Mouse (Mus musculus) urinary bladder, postnatal 4 days (tissue): ENCODE measurements around the gene Pth.
A peak's percentile ranks its signal among the peaks of the same experiment; 100 is the strongest.

Source experiments
- DNase-seq, 2 experiments: peaks; one replicate each; pipeline ENCODE4 v3.0.0; 2021 to 2022; ENCODE audit warnings: low spot score in 2 of 2

Gene Pth

DNA sequence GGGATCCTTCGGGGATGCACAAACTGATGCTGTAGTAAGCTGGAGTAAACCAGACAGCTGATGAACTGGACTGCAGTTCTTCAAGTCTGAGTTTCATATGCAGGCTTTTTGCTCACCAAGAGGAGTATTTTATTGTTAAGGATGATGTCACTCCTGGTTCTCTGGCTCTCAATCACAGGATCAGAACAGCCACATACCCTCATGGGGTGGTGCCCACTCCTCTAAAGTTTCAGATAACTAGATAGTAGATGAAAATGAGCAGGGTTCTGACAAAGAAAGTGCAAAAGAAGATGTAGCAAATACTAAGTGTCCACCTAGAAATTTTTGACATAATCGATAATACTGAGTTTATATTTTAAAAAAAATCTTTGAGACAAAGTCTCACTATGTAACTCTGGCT lies at the start of gene Pth:
TSS of gene Pth (minus strand) at position 101 of the 400 bp plus-strand sequence.
- DNase-seq = no peak

DNA sequence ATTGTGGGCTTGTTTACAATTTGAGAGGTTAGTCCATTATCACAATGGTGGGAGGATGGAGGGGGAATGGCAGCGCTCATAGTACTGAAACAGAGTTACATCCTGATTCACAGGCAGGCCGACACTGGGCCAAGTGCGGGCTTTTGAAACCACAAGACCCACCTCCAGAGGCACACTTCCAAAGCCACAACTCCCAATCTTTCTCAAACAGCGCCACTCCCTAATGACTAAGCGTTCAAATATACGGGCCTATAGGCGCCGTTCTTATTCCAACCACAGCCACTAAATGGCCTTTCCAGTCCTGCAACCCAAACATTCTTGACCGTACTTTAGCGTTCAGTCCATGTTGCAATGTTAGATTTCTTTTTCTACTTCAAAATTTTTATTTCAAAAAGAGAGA lies 47.9 kb upstream of the Pth start:
- DNase-seq = peak in 1 of 2 experiments; percentile 20

DNA sequence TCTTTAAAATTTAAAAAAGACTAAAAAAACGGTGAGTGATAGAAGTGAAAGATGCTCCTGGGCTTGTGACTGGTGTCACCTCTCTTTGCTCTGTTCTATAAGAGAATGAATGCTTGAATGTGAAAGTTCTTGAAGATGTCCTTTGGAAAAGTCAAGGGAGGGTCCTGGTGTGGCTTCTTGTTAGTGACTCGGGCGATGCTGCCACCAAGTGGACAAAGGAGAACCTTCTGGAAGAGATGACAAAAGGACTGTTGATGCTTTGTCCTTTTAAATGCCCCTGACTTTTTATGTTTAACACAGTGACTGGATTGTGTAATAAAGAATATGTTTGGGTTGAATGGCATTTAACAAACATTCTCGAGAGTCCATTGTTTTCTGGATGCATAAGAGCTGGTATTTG lies 45.9 kb upstream of the Pth start:
- no peak for DNase-seq

DNA sequence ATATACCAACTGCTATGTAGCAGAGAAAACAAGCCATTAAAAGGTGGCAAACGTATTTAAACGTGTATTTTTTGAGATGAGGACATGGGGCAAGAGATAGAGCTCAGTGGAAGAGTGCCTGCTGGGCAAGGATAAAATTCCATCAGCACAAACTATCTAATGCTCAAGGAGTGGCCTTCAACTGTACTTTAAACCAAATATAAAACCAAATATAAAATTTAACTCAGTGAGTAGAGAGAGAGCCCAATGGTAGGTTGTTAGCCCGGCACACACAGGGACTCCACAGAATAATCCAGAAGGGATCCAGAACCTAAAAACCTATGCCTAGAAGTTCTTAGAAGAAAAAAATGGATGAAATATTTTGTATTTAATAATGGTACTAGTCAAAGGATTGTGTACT lies 45.1 kb upstream of the Pth start:
- DNase-seq = no peak

DNA sequence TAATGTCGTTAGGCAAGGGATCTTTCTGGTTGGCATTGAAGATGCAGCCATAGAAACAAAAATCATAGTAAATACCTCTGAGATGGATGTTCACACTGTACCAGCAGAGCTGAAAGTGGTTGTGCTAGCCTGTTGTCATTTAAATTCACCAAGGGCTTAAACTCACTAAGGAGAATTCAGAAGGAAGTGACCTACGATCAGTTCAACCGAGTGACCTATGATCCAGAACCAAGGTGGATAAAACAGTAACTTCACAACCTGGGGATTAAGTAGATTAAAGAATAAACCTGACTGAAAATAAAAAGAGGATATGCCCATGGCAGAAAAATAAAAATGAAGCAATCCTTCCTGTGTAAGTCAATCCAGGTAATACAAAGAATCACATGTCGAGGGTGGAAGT lies 44.5 kb upstream of the Pth start:
- DNase-seq = no peak

DNA sequence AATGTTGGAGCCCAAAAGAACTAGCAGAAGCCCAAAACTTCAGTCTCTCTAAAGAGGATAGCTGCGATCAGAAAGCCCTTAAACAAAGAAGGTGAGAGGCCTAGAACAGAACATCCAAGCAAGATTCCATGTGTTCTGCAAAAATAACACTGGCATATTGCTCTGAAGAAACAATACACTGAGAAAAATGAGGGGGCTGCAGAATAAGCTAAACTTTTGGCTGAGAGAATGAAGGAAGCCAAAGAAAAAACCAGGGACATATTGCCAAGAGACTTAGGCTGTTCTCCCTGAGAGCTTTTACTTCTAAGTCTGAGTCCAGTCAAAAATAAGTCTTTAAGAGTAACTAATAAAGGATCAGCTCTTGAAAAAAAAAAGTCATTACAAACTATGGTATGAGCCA lies 32.4 kb upstream of the Pth start:
- DNase-seq = no peak

DNA sequence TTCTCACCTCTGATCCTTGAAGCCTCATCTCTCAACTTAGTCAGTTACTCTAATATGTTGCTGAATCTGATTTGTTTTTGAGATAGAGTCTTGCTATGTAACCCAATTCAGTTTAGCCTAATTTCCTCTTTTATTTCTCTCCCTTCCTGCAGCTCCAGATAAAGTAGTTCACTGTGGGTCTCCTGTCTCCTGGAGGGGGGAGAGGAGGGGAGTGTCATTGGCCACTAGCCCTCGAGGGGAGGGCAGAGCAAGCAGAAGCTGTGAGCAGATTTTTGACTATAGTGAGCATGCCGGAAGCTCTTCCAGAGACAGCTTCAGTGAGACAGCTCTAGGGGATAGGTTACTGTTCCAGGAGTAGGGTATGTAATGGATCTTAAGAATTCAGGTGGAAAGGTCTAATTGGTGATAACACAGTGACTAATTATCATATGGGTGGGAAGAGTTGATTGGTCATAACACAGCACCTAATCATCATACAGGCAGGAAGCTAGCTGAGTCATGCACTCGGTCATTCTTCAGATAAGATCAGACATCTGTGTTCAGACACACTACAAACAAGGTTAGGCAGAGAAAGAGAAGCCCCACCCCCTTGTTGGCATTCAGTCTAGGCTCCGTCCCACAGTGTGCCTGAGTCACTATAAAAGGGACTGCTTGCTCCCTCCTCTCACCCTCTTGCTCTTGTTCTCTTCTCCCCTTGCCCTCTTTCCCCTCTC lies 30.9 kb upstream of the Pth start:
- peak in 1 of 2 experiments; percentile 36 for DNase-seq

DNA sequence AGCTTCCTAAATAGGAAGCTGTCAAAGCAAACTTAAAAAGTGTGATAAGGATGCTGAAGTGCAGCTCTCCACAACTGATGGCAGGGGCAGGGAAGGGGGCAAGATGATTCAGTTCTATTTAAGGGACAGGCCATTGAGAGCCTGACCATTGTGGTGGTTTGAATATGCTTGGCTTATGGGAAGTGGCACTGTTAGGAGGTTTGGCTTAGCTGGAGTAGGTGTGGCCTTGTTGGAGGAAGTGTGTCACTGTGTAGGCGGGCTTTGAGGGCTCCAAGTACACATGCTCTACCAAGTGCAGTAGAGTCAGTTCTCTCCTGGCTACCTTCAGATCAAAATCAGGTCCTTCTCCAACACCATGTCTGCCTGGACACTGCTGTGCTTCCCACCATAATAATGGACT lies 28.2 kb upstream of the Pth start:
- no peak for DNase-seq

DNA sequence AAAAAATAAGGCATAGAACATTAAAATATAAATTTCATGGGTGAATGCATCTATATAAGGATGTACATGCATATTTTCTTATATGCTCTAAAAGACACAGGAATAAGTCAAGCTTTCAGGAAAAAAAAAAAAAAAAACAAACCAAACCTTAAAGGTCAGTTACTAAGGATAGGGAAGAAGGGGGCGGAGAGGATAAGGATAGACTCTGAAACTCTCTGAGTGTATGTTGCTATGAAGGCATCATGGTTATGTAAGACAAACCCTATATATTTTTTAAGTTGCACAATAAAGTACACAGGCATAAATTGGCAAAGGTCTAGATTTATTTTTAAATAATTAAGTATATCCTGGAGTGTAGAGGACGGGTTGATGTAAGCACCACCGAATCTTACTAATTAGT lies 26.9 kb upstream of the Pth start:
- no peak for DNase-seq

DNA sequence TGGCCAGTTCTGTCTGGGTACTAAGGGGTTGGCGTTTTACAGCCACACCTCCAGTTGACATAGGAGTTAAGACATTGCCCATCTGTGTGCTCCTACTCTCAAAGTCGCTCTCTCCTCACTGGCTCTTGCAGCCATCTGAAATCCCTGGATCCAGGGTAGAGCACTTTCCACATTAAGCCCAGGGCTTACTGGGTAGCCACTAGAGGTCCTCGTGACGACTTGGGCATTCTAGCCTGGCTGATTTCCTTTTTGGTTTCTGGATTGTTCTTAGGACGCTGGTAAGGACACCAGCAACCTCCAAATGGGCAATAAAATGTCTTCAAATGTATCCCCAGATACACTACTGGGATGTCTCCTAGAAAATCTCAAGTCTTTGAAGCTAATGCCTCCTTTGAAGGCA lies 20.3 kb upstream of the Pth start:
- no peak for DNase-seq

DNA sequence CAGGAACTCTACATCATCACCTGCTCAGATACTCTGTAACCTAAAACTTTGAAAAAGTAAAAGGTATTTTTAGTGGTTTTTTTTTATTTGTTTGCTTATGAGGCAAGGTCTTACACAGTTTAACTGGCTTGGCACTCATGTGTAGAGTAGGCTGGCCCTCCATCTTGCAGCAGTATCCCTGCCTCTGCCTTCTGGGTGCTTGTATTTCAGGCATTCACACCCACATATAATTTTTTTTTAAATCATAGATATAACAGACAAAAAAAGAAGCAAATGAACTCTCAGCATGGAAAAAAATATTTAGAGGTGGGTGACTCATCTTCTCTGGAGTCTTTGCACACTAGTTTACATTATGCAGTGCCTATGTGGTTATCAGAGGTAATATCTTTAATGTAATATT lies 9.7 kb upstream of the Pth start:
- no peak for DNase-seq

DNA sequence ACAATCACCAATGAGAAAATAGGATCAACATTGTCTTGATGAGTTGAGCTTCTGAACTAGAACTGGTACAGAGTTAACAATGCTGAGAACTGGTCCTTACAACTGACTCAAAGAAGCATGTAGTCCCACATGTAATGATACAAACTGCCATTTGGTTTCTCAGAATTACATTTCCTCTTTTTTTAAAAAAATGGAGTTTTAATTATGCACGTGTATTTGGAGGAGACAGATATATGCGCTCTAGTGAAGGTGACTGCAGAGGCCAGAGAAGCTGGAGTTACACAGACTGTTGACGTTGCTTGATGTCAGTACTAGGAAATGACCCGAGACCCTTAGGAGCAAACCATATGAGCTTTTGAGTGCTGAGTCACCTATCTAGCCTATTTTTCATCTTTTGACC lies 8.3 kb upstream of the Pth start:
- no peak for DNase-seq

DNA sequence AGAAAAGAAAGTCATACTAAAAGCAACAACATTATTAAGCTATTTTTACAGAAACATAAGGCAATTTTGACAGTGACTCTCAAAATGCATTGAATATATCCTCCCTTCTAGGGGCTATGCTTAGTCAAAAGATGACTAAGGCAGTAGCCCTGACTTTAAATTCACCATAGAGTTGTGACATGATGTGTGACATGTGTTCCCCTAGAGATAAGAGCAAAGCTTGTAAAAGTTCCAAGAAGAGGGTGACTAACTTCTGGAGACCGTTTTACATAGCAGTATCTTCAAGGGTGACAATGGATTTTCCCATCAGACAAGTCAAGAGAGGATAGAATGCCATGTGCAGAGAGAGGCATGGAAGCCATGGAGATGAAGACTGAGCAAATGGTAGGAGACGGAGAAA lies 3.2 kb upstream of the Pth start:
- no peak for DNase-seq

DNA sequence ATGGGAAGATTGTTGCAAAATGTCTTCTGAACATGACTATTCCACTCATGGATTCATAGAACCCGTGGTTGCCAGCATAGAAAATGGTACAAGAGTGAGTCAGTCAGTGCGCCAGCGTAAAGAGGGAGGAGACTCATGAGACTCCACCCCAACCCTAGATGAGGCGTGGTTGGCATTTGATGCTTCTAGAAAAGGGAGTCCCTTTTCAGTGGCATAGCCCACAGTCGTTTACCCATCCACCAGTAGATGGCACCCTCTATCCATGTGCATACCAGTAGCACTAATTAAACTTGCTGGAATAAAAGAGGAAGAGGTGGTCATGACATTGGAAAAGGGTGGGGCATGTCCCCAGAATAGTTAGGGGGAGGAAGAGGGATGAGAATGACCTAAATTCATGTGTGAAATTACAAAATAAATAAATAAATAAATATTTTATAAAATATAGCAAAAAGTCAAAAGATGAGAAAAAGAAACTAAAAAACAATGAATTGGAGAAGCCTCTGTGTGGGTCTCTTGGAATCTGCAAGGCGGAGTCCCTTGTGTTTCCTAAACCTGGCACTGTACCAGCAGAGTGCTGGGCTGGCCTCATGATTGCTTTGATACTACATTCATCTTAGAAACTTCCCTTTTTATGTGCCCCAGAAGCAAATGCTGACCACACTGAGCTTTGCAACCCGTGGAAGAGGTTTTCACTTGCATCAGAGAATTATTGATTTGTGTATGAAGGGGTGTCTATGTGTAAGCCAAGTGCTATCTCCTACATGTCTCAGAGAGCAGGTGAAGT lies 10.3 kb downstream of the Pth start:
- peak; percentile 52 to 76 for DNase-seq

DNA sequence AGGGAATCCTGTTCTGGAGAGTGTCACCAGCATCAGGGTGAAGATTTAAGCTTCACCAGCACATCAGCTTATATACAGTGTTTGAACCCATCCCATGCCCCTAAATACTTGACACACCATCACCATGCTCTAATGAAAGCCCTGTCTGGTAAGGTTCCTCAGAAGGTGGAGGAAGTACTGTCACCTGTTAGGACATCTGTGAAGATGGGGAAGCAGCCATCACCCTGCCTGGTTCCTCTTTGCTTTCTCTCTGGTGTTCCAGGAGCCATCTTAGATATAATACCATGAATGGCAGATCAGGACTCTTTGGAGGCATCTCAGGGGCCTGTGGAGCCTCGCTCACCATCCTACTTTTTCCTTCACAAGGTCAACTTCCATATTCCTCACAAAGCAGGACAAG lies 15.7 kb downstream of the Pth start:
- DNase-seq = no peak

DNA sequence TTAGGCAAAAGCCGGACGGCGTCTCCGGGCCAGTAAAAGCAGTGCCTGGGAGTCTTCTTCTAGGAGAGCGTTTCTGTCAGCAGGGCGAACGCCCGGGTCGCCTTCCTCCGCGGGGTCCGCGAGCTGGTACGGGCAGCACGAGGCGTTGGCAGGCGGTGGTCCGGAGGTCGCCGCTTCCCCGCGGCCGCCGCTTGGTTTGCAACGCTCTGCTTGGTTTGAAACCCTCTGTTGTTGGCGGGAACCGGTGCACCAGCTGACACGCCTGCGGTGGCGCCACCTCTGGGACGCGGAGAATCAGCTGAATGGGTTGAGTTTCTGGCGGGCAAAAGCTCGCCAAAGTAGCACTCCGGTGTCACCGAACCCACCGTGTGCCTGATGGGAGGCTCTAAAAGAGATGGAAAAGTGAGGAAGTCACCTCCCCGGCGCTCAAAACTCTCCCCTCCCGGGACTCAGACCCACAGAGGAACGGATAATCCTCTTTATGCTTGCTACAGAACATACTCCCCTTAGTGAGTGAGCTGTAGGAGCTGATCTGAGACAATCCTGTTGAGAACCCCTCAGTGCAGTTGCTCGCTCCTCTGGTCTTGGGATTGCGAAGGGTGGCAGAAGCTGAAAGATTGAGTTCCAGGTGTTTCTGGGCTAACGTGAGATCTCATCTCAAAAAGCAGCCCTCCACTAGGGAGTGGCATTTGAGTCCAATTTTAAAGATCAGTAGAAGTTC lies 18.6 kb downstream of the Pth start:
- DNase-seq = peak; percentile 63 to 67

DNA sequence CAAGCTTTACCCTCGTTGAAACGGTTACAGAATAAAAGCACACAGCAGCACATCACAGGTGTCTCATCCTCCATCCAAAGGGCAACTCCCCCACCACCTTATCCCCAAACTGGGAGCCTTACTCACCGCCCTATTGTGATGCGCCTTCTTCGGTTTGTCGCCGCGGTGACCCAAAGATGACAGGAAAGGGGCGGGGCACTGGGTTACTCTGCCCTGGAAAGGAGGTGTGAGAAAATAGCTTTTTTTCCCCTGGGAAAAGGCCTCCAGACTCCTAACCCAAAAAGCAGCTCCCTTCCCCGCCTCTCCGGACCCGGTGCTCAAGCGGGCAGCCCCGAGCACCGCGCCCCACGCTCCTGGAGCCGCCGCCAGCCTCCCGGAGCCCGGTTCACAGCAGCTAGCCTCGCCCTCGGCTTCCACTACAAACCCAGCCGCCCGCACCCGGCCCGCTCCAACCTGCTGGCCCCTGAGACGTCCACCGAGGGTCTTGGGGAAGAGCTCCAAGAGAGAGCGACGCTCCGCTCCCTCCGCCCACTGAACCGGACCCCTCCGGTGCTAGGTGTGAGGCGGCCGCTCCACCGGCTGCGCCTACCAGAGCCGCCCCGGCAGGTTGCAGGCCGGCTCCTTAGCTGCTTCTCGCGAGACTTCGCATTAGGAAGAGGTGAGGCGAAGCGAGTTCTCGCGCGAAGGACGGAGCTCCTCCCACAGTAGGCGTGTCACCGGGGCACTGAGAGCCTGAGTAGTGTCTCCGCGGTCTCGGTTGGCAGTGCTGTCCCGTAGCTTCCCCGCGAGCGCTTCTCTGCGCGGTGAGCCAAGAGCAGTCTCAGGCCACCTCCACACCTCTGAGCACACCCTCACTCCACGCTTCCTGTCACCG lies 19.4 kb downstream of the Pth start, which contains the start of gene Btbd10:
TSS of gene Btbd10 (minus strand) at position 647 of the 874 bp plus-strand sequence.
- DNase-seq = peak; percentile 94 to 98

DNA sequence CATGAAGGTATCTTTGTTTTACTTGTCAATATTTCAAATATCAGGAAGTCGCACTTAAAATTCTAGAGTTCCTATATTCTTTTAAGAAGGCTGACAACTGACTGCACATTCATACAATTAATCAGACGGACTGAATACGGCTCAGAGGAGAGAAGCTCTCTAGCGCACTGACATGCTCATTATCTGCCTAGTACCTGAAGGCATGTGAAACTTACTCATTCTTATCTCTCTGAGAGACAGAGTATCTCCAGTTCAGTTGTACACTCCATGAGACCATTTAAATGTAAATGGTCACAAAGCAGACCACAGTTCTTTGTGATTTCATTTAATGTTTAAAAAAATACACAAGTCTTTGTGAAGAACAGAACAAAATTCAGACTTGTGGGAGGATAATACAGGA lies 20.9 kb downstream of the Pth start:
- DNase-seq = no peak

DNA sequence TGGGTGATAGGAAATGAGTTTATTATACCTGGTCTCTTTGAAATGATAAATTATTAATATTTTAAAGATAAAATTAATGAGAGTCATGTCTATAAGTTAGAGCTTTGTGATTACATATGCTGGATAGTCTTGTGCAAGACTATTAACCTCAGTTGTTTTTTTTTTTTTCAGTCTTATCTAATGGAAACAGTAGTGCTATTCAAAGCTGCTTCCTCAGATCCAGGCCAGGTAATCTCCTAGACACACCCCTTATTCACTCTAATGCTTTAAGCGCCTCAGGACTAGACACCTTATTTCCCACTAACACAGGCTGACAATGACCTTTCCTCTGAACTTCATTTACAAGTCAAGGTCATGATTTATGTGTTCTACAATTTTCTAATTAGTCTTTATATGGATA lies 39.3 kb downstream of the Pth start:
- DNase-seq = no peak

DNA sequence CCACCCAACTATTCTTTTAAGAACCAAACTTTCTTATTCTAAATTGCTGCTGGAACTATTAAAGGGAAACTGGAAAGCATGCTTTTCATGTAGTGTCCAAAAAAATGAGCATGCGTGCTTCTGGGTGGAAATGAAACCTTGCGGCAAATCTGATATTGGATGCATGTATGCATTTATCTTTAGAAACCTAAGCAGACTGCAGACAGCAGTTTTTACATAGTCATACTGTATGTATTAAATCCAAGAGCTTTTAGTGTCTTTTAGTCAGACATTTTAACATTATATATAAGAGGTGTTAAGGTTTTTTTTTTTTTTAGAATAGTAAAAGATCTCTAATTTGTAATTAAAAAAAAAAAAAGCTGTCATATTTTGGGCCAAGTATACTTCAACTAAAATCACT lies 40.7 kb downstream of the Pth start:
- no peak for DNase-seq

DNA sequence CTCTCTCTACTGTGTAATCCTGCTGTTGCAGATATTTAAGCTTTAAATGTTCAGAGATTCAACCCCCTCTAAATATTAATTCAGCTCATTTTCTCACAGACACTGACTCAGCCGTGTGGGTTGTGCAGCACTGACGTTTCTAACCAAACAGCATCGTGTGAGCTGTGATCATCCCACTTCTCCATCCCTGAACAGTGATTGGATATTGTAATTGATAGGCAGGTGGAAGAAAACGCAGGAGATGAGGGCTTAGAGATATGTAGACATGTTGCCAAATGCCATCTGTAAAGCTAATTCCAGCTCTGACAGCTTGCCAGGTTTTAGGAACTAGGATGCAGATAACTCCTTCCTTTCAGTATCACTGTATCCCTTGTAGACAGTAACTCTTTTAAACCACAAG lies 41.1 kb downstream of the Pth start:
- DNase-seq = no peak
